ENCODE assay signal across 16 mouse cellular contexts in the genomic region with DNA sequence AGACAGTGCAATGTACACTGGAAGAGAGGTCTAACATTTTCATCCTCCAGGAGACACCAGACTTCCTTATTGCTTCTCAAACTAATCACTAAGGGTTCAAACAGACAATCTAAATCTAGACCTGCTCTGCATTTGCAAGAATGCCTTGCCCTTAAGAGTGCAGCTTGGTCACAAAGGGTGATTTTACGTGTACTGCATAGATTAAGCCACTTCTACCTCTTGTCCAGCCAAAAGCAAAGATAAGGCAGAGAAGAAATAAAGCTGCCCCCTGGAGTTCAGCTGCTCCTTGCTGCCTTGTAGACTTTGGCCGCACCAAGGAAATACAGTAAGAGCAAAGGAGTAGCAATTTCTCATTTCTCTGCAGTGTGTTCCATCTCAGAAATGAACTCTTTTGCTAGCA.
"Had no signal": no experiment of that assay in that cellular context is flagged by ENCODE, and none has a peak within 500 bp of the region (broad histone marks: within the 10 kb centered on the region; RNA-seq: fewer than 3 reads in every experiment).

No protein-coding gene starts in this region.

- H3K27me3 ChIP-seq: hindbrain, embryonic 15.5 days; liver, embryonic 15.5 days; megakaryocyte, embryonic 14.5 days; midbrain, embryonic 15.5 days; neural tube, embryonic 12.5 days; stomach, embryonic 15.5 days had no signal

- ATAC-seq: midbrain, embryonic 15.5 days had no signal

- H3K4me2 ChIP-seq: hindbrain, embryonic 15.5 days; liver, embryonic 11.5 days; liver, embryonic 15.5 days; midbrain, embryonic 11.5 days; midbrain, embryonic 15.5 days; neural tube, embryonic 12.5 days; stomach, embryonic 15.5 days had no signal

- DNase-seq: lung, adult 2 months; lung, postnatal 10 days; retina, postnatal 1 day; right cerebral cortex, postnatal 14 days; thymus, postnatal 36 days had no signal

- H3K4me1 ChIP-seq: megakaryocyte, embryonic 14.5 days had no signal

- H3K9me3 ChIP-seq: hindbrain, embryonic 15.5 days; limb, embryonic 10.5 days; liver, embryonic 15.5 days; megakaryocyte, embryonic 14.5 days; midbrain, embryonic 15.5 days; neural tube, embryonic 12.5 days; stomach, embryonic 15.5 days had no signal

- H3K36me3 ChIP-seq: hindbrain, embryonic 15.5 days; limb, embryonic 10.5 days; liver, embryonic 15.5 days; midbrain, embryonic 15.5 days; neural tube, embryonic 12.5 days; stomach, embryonic 15.5 days had no signal

- H3K4me3 ChIP-seq: hindbrain, embryonic 15.5 days; left cerebral cortex, adult 2 months; limb, embryonic 10.5 days; liver, embryonic 15.5 days; megakaryocyte, embryonic 14.5 days; midbrain, embryonic 15.5 days; neural tube, embryonic 12.5 days; stomach, embryonic 15.5 days had no signal

- H3K9ac ChIP-seq: hindbrain, embryonic 15.5 days; liver, embryonic 15.5 days; midbrain, embryonic 15.5 days; neural tube, embryonic 12.5 days; stomach, embryonic 15.5 days had no signal

- H3K27ac ChIP-seq: hindbrain, embryonic 15.5 days; left cerebral cortex, adult 2 months; limb, embryonic 10.5 days; liver, embryonic 15.5 days; macrophage; midbrain, embryonic 15.5 days; neural tube, embryonic 12.5 days; stomach, embryonic 15.5 days had no signal
